Mouse (Mus musculus): ENCODE results near the gene Nat8f5. TPM values are rescaled to one million over a fixed set of nuclear protein-coding genes. Genes with fewer than 3 reads are reported as not detected.
"Not testable (repeated sequence)": the region's sequence is repeated elsewhere in the genome, so short reads cannot be mapped to it uniquely, and the experiment has no call there.

The Nat8f5 gene
- polyA plus RNA-seq, 2 experiments, result not detected

DNA sequence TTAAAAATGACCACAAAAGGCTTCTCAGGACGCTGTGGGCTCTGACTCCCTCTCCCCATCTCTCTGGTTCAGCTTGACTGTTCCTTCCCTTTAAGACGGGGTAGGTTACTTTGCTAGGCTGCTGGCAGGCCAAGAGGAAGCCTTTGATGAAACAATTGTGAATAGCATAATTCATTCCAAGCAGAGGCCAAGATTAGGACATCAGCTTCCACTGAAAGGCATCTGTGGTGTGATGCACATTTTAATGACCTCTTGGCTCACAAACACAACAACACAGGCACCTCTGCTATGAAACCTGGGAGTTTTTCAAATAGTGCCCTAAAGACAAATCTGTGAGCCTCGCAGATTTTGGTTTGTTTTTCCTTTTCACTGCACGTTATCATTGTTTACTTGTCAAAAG, 19.2 kb upstream of the Nat8f5 start:
- Histone ChIP-seq H3K9me3 (ENCODE audit: control insufficient read depth, low read length) (no peaks in the 10 kb centered on the region), H3K4me3 (replicated peaks; ENCODE audit: low read length) (no peak overlapping the region), H3K27ac (replicated peaks; ENCODE audit: low read depth, low read length) (no peak overlapping the region), H3K4me1 (ENCODE audit: control insufficient read depth, insufficient read depth, low read length) (no peaks in the 10 kb centered on the region), H3K36me3 (ENCODE audit: control insufficient read depth, insufficient read depth, low read length) (no peaks in the 10 kb centered on the region), H3K4me2 (replicated peaks; ENCODE audit: low read depth, low read length, severe bottlenecking) (no peak overlapping the region), H3K27me3 (ENCODE audit: control insufficient read depth, insufficient read depth, low read length) (no peaks in the 10 kb centered on the region), H3K9ac (ENCODE audit: low read depth, low read length, severe bottlenecking) (no peak overlapping the region)
- ATAC-seq (ENCODE audit: low FRiP score, low read depth), result no peak
- 70% methylated on average over 4 of the region's 4 CpGs for WGBS
- no peak for DNase-seq (ENCODE audit: low spot score)
- TF ChIP-seq POLR2A (IDR thresholded peaks at IDR 0.05; ENCODE audit: borderline replicate concordance, extremely low read depth, insufficient read depth, insufficient read length), result no peak

DNA sequence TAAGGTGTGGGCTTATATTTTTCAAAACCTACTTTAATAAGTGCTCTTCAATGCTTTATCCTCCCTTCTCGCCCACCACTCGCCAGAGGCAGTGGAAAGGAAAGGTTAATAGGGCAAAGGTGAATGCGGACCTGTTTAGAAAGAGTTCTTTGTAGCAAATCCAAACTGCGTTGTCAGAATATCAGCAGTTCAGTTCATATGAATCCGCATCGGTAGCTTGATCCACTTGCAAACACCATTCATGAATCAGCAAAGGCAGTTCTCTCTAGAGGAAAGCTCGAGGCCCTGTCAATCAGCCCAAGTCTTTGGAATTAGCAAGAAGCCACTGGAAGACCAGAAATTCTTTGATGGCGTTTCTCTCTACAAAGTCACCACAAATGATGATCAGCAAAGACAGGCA, 17.9 kb upstream of the Nat8f5 start:
- Histone ChIP-seq H3K4me1 (ENCODE audit: control insufficient read depth, insufficient read depth, low read length) (no peaks in the 10 kb centered on the region), H3K4me2 (replicated peaks; ENCODE audit: low read depth, low read length, severe bottlenecking) (no peak overlapping the region), H3K9me3 (ENCODE audit: control insufficient read depth, low read length) (no peaks in the 10 kb centered on the region), H3K4me3 (replicated peaks; ENCODE audit: low read length) (no peak overlapping the region), H3K27ac (replicated peaks; ENCODE audit: low read depth, low read length) (no peak overlapping the region), H3K27me3 (ENCODE audit: control insufficient read depth, insufficient read depth, low read length) (no peaks in the 10 kb centered on the region), H3K36me3 (ENCODE audit: control insufficient read depth, insufficient read depth, low read length) (no peaks in the 10 kb centered on the region), H3K9ac (ENCODE audit: low read depth, low read length, severe bottlenecking) (no peak overlapping the region)
- no peak for ATAC-seq (ENCODE audit: low FRiP score, low read depth)
- TF ChIP-seq POLR2A (IDR thresholded peaks at IDR 0.05; ENCODE audit: borderline replicate concordance, extremely low read depth, insufficient read depth, insufficient read length), result no peak
- no peak for DNase-seq (ENCODE audit: low spot score)
- 82% methylated on average over 8 of the region's 8 CpGs for WGBS

DNA sequence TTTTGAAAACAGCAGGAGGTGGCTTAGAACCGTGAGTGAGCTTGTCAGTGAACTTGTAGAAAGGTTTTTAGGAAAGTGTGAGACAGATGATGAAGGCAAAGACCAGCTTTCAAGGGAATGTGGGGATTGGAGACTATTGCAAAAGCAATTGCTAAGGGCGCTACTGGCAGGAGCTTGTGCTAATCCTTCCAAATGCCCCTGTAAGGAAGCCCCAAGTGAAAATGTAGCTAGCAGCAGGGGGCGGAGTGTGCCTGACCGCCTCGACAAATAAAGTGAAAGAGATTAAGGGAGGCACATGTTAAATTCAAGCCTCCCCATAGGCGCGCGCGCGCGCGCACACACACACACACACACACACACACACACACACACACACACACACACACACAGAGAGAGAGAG, 16.5 kb upstream of the Nat8f5 start:
- H3K27ac ChIP-seq (replicated peaks; ENCODE audit: low read depth, low read length); ATAC-seq (ENCODE audit: low FRiP score, low read depth); H3K9ac ChIP-seq (ENCODE audit: low read depth, low read length, severe bottlenecking); H3K9me3 ChIP-seq (ENCODE audit: control insufficient read depth, low read length); H3K27me3 ChIP-seq (ENCODE audit: control insufficient read depth, insufficient read depth, low read length); H3K4me1 ChIP-seq (ENCODE audit: control insufficient read depth, insufficient read depth, low read length); H3K36me3 ChIP-seq (ENCODE audit: control insufficient read depth, insufficient read depth, low read length); H3K4me3 ChIP-seq (replicated peaks; ENCODE audit: low read length): not testable (repeated sequence)
- peak; percentile 18 for DNase-seq (ENCODE audit: low spot score)
- WGBS, result 28% methylated on average over 12 of the region's 12 CpGs
- H3K4me2 ChIP-seq (replicated peaks; ENCODE audit: low read depth, low read length, severe bottlenecking), result peak overlapping the region; percentile 29; the same call in 1 of the 2 replicates

DNA sequence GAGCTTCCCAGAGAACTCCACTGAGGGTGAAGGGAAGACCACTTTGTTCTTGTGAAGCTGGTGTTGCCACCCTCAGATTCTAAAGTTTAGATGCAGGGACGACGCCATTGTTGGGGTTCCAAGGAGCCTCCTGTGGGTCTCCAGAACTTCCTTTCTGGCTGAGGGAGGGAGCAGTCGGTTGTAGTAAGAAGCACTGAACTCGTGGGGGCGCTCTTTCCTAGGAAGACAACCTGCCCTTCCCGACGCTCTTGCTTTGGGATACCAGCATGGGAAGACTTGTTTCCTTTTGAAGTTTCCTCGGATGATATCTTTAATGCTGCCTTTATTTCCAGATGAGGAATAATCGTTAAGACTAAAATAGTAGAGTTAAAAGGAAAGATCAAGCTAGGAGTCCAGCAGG, 16.1 kb upstream of the Nat8f5 start:
- not testable (repeated sequence) for H3K27ac ChIP-seq (replicated peaks; ENCODE audit: low read depth, low read length); H3K9ac ChIP-seq (ENCODE audit: low read depth, low read length, severe bottlenecking); H3K36me3 ChIP-seq (ENCODE audit: control insufficient read depth, insufficient read depth, low read length); H3K4me3 ChIP-seq (replicated peaks; ENCODE audit: low read length); H3K9me3 ChIP-seq (ENCODE audit: control insufficient read depth, low read length); H3K4me2 ChIP-seq (replicated peaks; ENCODE audit: low read depth, low read length, severe bottlenecking); ATAC-seq (ENCODE audit: low FRiP score, low read depth); H3K4me1 ChIP-seq (ENCODE audit: control insufficient read depth, insufficient read depth, low read length); H3K27me3 ChIP-seq (ENCODE audit: control insufficient read depth, insufficient read depth, low read length)
- 20% methylated on average over 8 of the region's 9 CpGs for WGBS
- peak; percentile 9 for DNase-seq (ENCODE audit: low spot score)

DNA sequence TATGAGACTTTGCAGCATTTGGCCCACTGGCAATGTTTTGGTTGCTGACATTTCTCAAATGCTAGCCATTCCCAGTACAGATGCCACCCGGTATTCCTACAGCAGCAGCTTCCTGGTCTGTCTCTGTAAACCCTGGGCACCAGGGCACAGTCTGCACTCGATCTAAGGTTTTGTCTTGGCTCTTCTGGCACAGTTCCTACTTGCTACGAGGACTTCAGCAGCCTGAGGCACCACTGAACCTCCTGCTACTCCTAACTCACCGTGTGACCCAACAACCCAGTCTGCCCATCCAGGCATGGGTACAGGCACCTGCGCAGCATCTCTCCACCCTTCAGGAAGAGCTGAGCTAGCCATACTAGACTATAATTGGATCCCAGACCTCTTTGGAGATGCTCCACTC, 15.3 kb upstream of the Nat8f5 start:
- H3K9me3 ChIP-seq (ENCODE audit: control insufficient read depth, low read length); DNase-seq (ENCODE audit: low spot score); ATAC-seq (ENCODE audit: low FRiP score, low read depth); H3K4me2 ChIP-seq (replicated peaks; ENCODE audit: low read depth, low read length, severe bottlenecking); H3K4me1 ChIP-seq (ENCODE audit: control insufficient read depth, insufficient read depth, low read length); H3K36me3 ChIP-seq (ENCODE audit: control insufficient read depth, insufficient read depth, low read length); H3K9ac ChIP-seq (ENCODE audit: low read depth, low read length, severe bottlenecking); H3K27ac ChIP-seq (replicated peaks; ENCODE audit: low read depth, low read length); H3K4me3 ChIP-seq (replicated peaks; ENCODE audit: low read length); H3K27me3 ChIP-seq (ENCODE audit: control insufficient read depth, insufficient read depth, low read length): not testable (repeated sequence)
- WGBS, result 72% methylated on average over 5 of the region's 5 CpGs

DNA sequence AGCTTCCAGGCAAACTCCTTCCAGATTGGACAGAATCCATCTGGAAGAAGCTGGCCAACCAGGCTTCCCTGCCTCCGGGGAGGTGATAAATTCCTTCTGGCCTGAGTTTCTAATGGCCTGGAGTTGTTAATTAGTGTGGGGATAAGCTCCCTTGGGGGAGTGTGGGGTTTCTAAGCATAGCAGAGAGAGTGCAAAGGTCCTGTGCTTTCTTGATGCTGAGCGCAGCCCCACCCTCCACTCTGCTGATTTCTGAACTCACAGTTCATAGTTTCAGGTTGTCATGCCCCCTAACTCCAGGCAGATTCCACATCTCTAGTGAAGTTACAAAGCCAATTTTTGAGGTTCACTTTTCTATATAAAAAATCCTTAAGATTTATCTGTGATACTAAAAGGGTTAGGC, 14.3 kb upstream of the Nat8f5 start:
- not testable (repeated sequence) for H3K4me3 ChIP-seq (replicated peaks; ENCODE audit: low read length); H3K27me3 ChIP-seq (ENCODE audit: control insufficient read depth, insufficient read depth, low read length); H3K9ac ChIP-seq (ENCODE audit: low read depth, low read length, severe bottlenecking); H3K27ac ChIP-seq (replicated peaks; ENCODE audit: low read depth, low read length); H3K36me3 ChIP-seq (ENCODE audit: control insufficient read depth, insufficient read depth, low read length); H3K9me3 ChIP-seq (ENCODE audit: control insufficient read depth, low read length); ATAC-seq (ENCODE audit: low FRiP score, low read depth); H3K4me1 ChIP-seq (ENCODE audit: control insufficient read depth, insufficient read depth, low read length); DNase-seq (ENCODE audit: low spot score); H3K4me2 ChIP-seq (replicated peaks; ENCODE audit: low read depth, low read length, severe bottlenecking)
- 44% methylated on average over 1 of the region's 2 CpGs for WGBS

DNA sequence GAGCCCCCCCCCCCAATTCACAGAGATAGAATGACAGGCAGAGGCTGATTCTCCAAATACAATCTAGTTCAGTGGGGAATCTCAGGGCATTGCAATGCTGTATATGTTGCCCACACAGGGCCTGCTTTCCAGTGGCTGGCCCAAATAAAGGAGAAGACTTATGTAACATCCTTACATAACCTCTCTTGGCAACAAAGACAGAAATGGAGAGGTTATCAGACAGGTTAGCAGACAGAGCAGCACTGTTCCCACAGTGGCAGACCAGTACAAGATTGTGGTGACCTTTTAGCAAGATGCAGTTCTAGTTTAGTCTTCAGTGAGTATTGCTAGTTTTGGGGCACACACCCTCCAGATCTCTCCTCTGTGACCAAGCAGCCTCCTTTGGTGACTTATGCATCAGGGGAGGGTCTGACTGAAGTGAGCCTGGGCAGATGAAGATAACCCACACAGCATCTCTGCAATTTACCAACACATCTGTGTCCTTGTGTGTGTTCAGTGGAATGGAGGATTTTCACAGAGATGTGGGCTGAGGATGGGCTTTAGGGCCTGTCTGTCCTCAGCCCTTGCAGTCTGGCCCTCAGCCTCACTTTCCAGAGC, 13.8 kb upstream of the Nat8f5 start:
- H3K4me2 ChIP-seq (replicated peaks; ENCODE audit: low read depth, low read length, severe bottlenecking); ATAC-seq (ENCODE audit: low FRiP score, low read depth); H3K4me3 ChIP-seq (replicated peaks; ENCODE audit: low read length); H3K9me3 ChIP-seq (ENCODE audit: control insufficient read depth, low read length); H3K4me1 ChIP-seq (ENCODE audit: control insufficient read depth, insufficient read depth, low read length); H3K36me3 ChIP-seq (ENCODE audit: control insufficient read depth, insufficient read depth, low read length); H3K27ac ChIP-seq (replicated peaks; ENCODE audit: low read depth, low read length); H3K27me3 ChIP-seq (ENCODE audit: control insufficient read depth, insufficient read depth, low read length); DNase-seq (ENCODE audit: low spot score); H3K9ac ChIP-seq (ENCODE audit: low read depth, low read length, severe bottlenecking): not testable (repeated sequence)
